Mouse (Mus musculus): ENCODE results near the gene Zc3h10. TPM values are rescaled to one million over a fixed set of nuclear protein-coding genes. Genes with fewer than 3 reads are reported as not detected.

Gene Zc3h10
- polyA plus RNA-seq (2014; fragmentation: Nextera tagmentation; extraction: Ambion mirVana) = 11.4 and 12.5 TPM in 2 replicates

- WGBS = 0% methylated on average over 27 of the region's 50 CpGs
- ATAC-seq (ENCODE audit: low read depth) (peak; percentile 94), DNase-seq (ENCODE audit: low spot score) (peak; percentile 100)
- Histone ChIP-seq H3K36me3 (ENCODE audit: control insufficient read depth, insufficient read depth, low read length) (peaks cover 34% of the 10 kb centered on the region), H3K4me3 (ENCODE audit: low read depth, low read length) (peak within 1 kb of the TSS; percentile 83), H3K4me2 (ENCODE audit: low read depth, low read length) (peak within 1 kb of the TSS; percentile 85), H3K9ac (ENCODE audit: low read depth, low read length) (peak within 1 kb of the TSS; percentile 99), H3K4me1 (ENCODE audit: control insufficient read depth, insufficient read depth, low read length) (no peaks in the 10 kb centered on the region), H3K27me3 (replicated peaks; ENCODE audit: control insufficient read depth, insufficient read depth, low read length) (no peaks in the 10 kb centered on the region), H3K27ac (replicated peaks; ENCODE audit: low read depth, low read length) (peak within 1 kb of the TSS; percentile 99), H3K9me3 (ENCODE audit: control insufficient read depth, low read length) (no peaks in the 10 kb centered on the region)
Measured at GRCm38 (mm10) chr10:128547361-128548032, at the start of gene Zc3h10. Gene Zc3h10 (minus strand): TSS chr10:128547774.

- ATAC-seq (ENCODE audit: low read depth) (no peak), DNase-seq (ENCODE audit: low spot score) (no peak)
- Histone ChIP-seq H3K4me3 (ENCODE audit: low read depth, low read length) (no peak overlapping the region), H3K9ac (ENCODE audit: low read depth, low read length) (no peak overlapping the region), H3K9me3 (ENCODE audit: control insufficient read depth, low read length) (no peaks in the 10 kb centered on the region), H3K36me3 (ENCODE audit: control insufficient read depth, insufficient read depth, low read length) (no peaks in the 10 kb centered on the region), H3K4me1 (ENCODE audit: control insufficient read depth, insufficient read depth, low read length) (no peaks in the 10 kb centered on the region), H3K4me2 (ENCODE audit: low read depth, low read length) (no peak overlapping the region), H3K27me3 (replicated peaks; ENCODE audit: control insufficient read depth, insufficient read depth, low read length) (peaks cover 19% of the 10 kb centered on the region), H3K27ac (replicated peaks; ENCODE audit: low read depth, low read length) (no peak overlapping the region)
- 83% methylated on average over 5 of the region's 5 CpGs for WGBS
Measured at GRCm38 (mm10) chr10:128592797-128593196, 45.2 kb upstream of the Zc3h10 start.

DNA sequence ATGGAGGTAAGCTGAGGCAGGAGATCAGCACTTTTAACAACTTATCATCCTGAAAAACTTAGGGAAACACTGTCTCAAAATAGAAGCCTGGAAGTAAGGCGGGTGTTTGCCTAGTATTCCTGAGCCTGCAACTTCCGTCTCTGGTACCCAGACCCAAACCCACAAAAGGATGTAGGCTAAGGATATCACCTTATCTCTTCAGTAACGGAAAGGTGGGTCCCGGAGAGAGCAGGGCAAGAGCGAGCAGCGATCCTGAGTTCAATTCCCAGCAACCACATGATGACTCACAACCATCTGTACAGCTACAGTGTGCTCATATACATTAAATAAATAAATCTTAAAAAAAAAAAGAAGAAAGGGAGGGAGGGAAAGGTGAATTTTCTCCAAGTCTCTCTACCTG, 43.9 kb upstream of the Zc3h10 start:
- Histone ChIP-seq H3K9ac (ENCODE audit: low read depth, low read length) (no peak overlapping the region), H3K27ac (replicated peaks; ENCODE audit: low read depth, low read length) (no peak overlapping the region), H3K9me3 (ENCODE audit: control insufficient read depth, low read length) (no peaks in the 10 kb centered on the region), H3K4me3 (ENCODE audit: low read depth, low read length) (no peak overlapping the region), H3K4me1 (ENCODE audit: control insufficient read depth, insufficient read depth, low read length) (peaks cover 6% of the 10 kb centered on the region; the same call in 1 of the 2 replicates), H3K4me2 (ENCODE audit: low read depth, low read length) (no peak overlapping the region), H3K27me3 (replicated peaks; ENCODE audit: control insufficient read depth, insufficient read depth, low read length) (peaks cover 28% of the 10 kb centered on the region), H3K36me3 (ENCODE audit: control insufficient read depth, insufficient read depth, low read length) (no peaks in the 10 kb centered on the region)
- no peak for ATAC-seq (ENCODE audit: low read depth)
- no peak for DNase-seq (ENCODE audit: low spot score)
- whole genome bisulfite sequencing = 82% methylated on average over 6 of the region's 6 CpGs

DNA sequence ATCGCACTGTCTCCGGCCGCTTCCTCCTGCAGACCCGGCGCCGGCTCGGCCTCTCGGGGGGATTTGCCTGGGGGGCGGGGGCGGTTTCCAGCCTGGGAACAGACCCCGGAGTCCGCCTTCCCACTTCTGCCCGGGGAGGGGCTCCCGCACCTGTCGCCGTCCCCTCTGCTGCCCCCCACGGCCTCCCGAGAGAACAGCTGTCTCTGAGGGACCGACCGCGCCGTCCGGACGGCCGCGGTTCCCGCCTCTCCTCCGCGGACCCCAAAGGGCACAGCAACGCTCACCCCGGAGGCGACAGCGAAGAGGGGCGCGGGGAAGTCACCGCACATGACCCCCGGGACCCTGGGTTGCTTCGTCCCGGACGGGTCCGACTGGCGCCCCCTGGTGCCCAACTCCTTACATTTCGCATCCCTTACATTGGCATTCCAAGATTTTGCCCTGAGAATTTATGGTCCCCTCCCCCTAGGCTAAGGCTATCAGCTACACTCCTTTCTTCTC, 42.7 kb upstream of the Zc3h10 start:
- Histone ChIP-seq H3K4me3 (ENCODE audit: low read depth, low read length) (peak overlapping the region; percentile 69), H3K4me1 (ENCODE audit: control insufficient read depth, insufficient read depth, low read length) (peaks cover 6% of the 10 kb centered on the region; the same call in 1 of the 2 replicates), H3K27me3 (replicated peaks; ENCODE audit: control insufficient read depth, insufficient read depth, low read length) (peaks cover 28% of the 10 kb centered on the region), H3K4me2 (ENCODE audit: low read depth, low read length) (peak overlapping the region; percentile 98), H3K36me3 (ENCODE audit: control insufficient read depth, insufficient read depth, low read length) (no peaks in the 10 kb centered on the region), H3K9me3 (ENCODE audit: control insufficient read depth, low read length) (no peaks in the 10 kb centered on the region), H3K27ac (replicated peaks; ENCODE audit: low read depth, low read length) (peak overlapping the region; percentile 86), H3K9ac (ENCODE audit: low read depth, low read length) (peak overlapping the region; percentile 67)
- ATAC-seq (ENCODE audit: low read depth) (peak; percentile 45), DNase-seq (ENCODE audit: low spot score) (peak; percentile 77)
- WGBS = under 1% methylated on average over 19 of the region's 43 CpGs

DNA sequence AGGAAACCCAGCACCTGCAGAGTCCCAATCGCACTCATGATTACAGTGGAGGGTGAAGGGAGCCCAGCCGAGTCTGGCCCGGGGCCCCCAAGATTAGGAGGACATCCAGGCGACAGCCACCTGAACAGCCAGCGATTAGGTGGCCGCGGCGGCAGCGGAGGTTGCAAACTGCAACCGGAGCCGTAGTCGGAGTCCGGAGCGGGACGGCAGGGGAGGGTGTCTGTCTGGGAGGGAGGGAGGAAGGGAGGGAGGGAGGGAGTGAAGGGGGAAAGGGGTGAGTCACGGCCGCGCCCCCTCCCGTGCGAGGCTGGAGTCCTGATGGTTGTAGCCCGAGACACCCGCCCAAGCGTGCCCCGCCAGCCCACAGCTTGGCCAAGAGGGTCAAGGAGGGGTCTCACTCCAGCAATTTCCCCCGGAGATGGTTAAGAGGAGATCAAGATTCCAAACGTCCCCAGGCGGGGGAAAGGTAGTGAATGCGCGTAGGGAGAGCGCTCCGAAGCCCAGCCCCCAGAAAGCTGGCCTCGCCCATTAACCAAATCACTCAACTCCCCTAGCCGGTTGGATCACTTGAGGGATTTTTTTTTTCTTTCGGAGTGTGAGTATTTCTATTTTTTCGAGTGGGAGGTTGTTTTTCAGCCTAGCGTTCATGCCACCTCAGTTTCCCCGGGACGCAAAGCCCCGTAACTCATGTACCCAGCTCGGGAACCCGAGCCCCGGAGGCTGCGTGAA, 42.1 kb upstream of the Zc3h10 start, which contains the start of gene Erbb3:
Gene Erbb3 (minus strand): TSS at position 189 of the 729 bp plus-strand sequence.
- Histone ChIP-seq H3K4me3 (ENCODE audit: low read depth, low read length) (peak within 1 kb of the TSS; percentile 69), H3K36me3 (ENCODE audit: control insufficient read depth, insufficient read depth, low read length) (no peaks in the 10 kb centered on the region), H3K4me2 (ENCODE audit: low read depth, low read length) (peak within 1 kb of the TSS; percentile 98), H3K9ac (ENCODE audit: low read depth, low read length) (peak within 1 kb of the TSS; percentile 67), H3K9me3 (ENCODE audit: control insufficient read depth, low read length) (no peaks in the 10 kb centered on the region), H3K27ac (replicated peaks; ENCODE audit: low read depth, low read length) (peak within 1 kb of the TSS; percentile 86), H3K27me3 (replicated peaks; ENCODE audit: control insufficient read depth, insufficient read depth, low read length) (peaks cover 28% of the 10 kb centered on the region), H3K4me1 (ENCODE audit: control insufficient read depth, insufficient read depth, low read length) (peaks cover 6% of the 10 kb centered on the region; the same call in 1 of the 2 replicates)
- ATAC-seq (ENCODE audit: low read depth) (peak; percentile 79), DNase-seq (ENCODE audit: low spot score) (peak; percentile 90)
- 0% methylated on average over 40 of the region's 43 CpGs for WGBS

GRCm38 (mm10) chr10:128588775-128589463, 41.3 kb upstream of the Zc3h10 start:
- H3K36me3 ChIP-seq (ENCODE audit: control insufficient read depth, insufficient read depth, low read length) = no peaks in the 10 kb centered on the region
- ATAC-seq (ENCODE audit: low read depth) (no peak; the same call in 1 of the 2 replicates), DNase-seq (ENCODE audit: low spot score) (no peak)
- peaks cover 8% of the 10 kb centered on the region; the same call in 1 of the 2 replicates for H3K4me1 ChIP-seq (ENCODE audit: control insufficient read depth, insufficient read depth, low read length)
- H3K4me2 ChIP-seq (ENCODE audit: low read depth, low read length) = peak overlapping the region; percentile 98
- no peaks in the 10 kb centered on the region for H3K9me3 ChIP-seq (ENCODE audit: control insufficient read depth, low read length)
- peak overlapping the region; percentile 67 for H3K9ac ChIP-seq (ENCODE audit: low read depth, low read length)
- peaks cover 28% of the 10 kb centered on the region for H3K27me3 ChIP-seq (replicated peaks; ENCODE audit: control insufficient read depth, insufficient read depth, low read length)
- WGBS = 3% methylated on average over 21 of the region's 23 CpGs
- peak overlapping the region; percentile 86 for H3K27ac ChIP-seq (replicated peaks; ENCODE audit: low read depth, low read length)
- H3K4me3 ChIP-seq (ENCODE audit: low read depth, low read length) = peak overlapping the region; percentile 69

DNA sequence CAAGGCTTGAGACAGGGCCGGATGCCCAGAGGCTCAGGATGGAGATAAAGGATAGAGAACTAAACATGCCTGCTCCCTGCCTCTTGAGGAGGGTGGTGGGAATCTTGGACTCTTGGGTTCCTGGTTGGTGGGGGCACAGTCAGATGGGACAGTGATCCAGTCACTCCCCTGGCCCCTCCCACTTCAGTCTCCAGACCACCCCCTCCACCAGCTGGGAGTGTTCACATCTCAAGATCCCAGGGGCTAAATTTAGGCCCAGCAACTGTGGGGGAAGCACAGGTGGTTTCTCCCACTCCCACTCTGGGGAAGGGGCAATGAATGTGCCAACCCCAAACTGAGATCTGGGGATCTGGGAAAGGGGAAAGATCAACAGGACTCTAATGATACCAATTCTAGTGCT, 40.6 kb upstream of the Zc3h10 start:
- peak overlapping the region; percentile 86; the same call in 1 of the 2 replicates for H3K27ac ChIP-seq (replicated peaks; ENCODE audit: low read depth, low read length)
- ATAC-seq (ENCODE audit: low read depth) = peak; percentile 3; the same call in 1 of the 2 replicates
- no peaks in the 10 kb centered on the region for H3K9me3 ChIP-seq (ENCODE audit: control insufficient read depth, low read length)
- no peak overlapping the region for H3K9ac ChIP-seq (ENCODE audit: low read depth, low read length)
- H3K4me3 ChIP-seq (ENCODE audit: low read depth, low read length) = peak overlapping the region; percentile 69
- H3K4me1 ChIP-seq (ENCODE audit: control insufficient read depth, insufficient read depth, low read length) = peaks cover 10% of the 10 kb centered on the region; the same call in 1 of the 2 replicates
- WGBS = 20% methylated on average over 1 of the region's 1 CpGs
- peak; percentile 63 for DNase-seq (ENCODE audit: low spot score)
- peak overlapping the region; percentile 98 for H3K4me2 ChIP-seq (ENCODE audit: low read depth, low read length)
- H3K36me3 ChIP-seq (ENCODE audit: control insufficient read depth, insufficient read depth, low read length) = no peaks in the 10 kb centered on the region
- peaks cover 28% of the 10 kb centered on the region for H3K27me3 ChIP-seq (replicated peaks; ENCODE audit: control insufficient read depth, insufficient read depth, low read length)

- no peaks in the 10 kb centered on the region for H3K36me3 ChIP-seq (ENCODE audit: control insufficient read depth, insufficient read depth, low read length)
- H3K4me3 ChIP-seq (ENCODE audit: low read depth, low read length) = peak overlapping the region; percentile 69
- peaks cover 10% of the 10 kb centered on the region; the same call in 1 of the 2 replicates for H3K4me1 ChIP-seq (ENCODE audit: control insufficient read depth, insufficient read depth, low read length)
- peak overlapping the region; percentile 86 for H3K27ac ChIP-seq (replicated peaks; ENCODE audit: low read depth, low read length)
- DNase-seq (ENCODE audit: low spot score) = no peak
- 0 out of 2 replicates have a peak, but pooled peaks have one; percentile 0 for ATAC-seq (ENCODE audit: low read depth)
- peak overlapping the region; percentile 98 for H3K4me2 ChIP-seq (ENCODE audit: low read depth, low read length)
- no peaks in the 10 kb centered on the region for H3K9me3 ChIP-seq (ENCODE audit: control insufficient read depth, low read length)
- WGBS = 36% methylated on average over 8 of the region's 8 CpGs
- no peak overlapping the region for H3K9ac ChIP-seq (ENCODE audit: low read depth, low read length)
- H3K27me3 ChIP-seq (replicated peaks; ENCODE audit: control insufficient read depth, insufficient read depth, low read length) = peaks cover 28% of the 10 kb centered on the region
Measured at GRCm38 (mm10) chr10:128587697-128588096, 40.1 kb upstream of the Zc3h10 start.
